Mouse (Mus musculus) liver, embryonic 11.5 days (tissue): Measurements from ENCODE around the gene 1700067K01Rik. TPM values are rescaled to one million over a fixed set of nuclear protein-coding genes. Genes with fewer than 3 reads are reported as not detected.

ENCODE experiments used
- ATAC-seq: fragments of 200-750 bp; cut with Nextera tagmentation; replicated peaks from 2 replicates; pipeline ENCODE4 v1.8.0; 2017; ENCODE audit warnings: moderate number of reproducible peaks, mild to moderate bottlenecking, moderate TSS enrichment, moderate library complexity; ENCODE audit not compliant: low FRiP score
- DNase-seq: peaks from one replicate; pipeline ENCODE4 v3.0.0-alpha.2; 2017; ENCODE audit warnings: low spot score
- H3K27ac ChIP-seq: fragments of 300-500 bp; sonication (generic); 2 replicates; pipeline ENCODE4 v1.5.1; 2014; ENCODE audit warnings: mild to moderate bottlenecking, low read depth, low read length, control low read depth
- H3K27me3 ChIP-seq: fragments of 300-500 bp; sonication (generic); replicated peaks from 2 replicates; pipeline ENCODE4 v1.6.1; 2014; ENCODE audit warnings: low read length, mixed read lengths; ENCODE audit not compliant: control insufficient read depth, insufficient read depth
- H3K36me3 ChIP-seq: fragments of 300-500 bp; sonication (generic); 2 replicates; pipeline ENCODE4 v1.6.1; 2014; ENCODE audit warnings: mild to moderate bottlenecking, low read length, moderate library complexity, mixed read lengths; ENCODE audit not compliant: control insufficient read depth, insufficient read depth
- H3K4me1 ChIP-seq: fragments of 300-500 bp; sonication (generic); replicated peaks from 2 replicates; pipeline ENCODE4 v1.6.1; 2014; ENCODE audit warnings: low read length, mixed read lengths; ENCODE audit not compliant: control insufficient read depth, insufficient read depth
- H3K4me2 ChIP-seq: fragments of 300-500 bp; sonication (generic); 2 replicates; pipeline ENCODE4 v1.6.1; 2014; ENCODE audit warnings: mild to moderate bottlenecking, control low read depth, moderate library complexity
- H3K4me3 ChIP-seq: fragments of 300-500 bp; sonication (generic); 2 replicates; pipeline ENCODE4 v1.5.1; 2014; ENCODE audit warnings: low read depth, low read length, control low read depth
- H3K9ac ChIP-seq: fragments of 300-500 bp; sonication (generic); 2 replicates; pipeline ENCODE4 v1.6.1; 2014; ENCODE audit warnings: low read depth, low read length, control low read depth
- H3K9me3 ChIP-seq: fragments of 300-500 bp; sonication (generic); 2 replicates; pipeline ENCODE4 v1.6.1; 2016; ENCODE audit warnings: low read length, inconsistent platforms, mixed read lengths; ENCODE audit not compliant: control insufficient read depth
- WGBS: fragments of 180-500 bp; shearing (Covaris S2); extraction: QIAGEN DNeasy Blood & Tissue Kit; methylation state at CpG from one replicate; pipeline ENCODE4 v1.1.7; 2014; 5-methylcytosine and 5-hydroxymethylcytosine counted together
- polyA plus RNA-seq: library from polyadenylated mRNA; unstranded; fragments of >200 nt; fragmentation: Nextera tagmentation; extraction: Ambion mirVana; gene quantifications from 2 replicates; pipeline ENCODE4 v1.2.1, GENCODE M21; 2014

The 1700067K01Rik gene
- polyA plus RNA-seq = 0.29 and 1.5 TPM in 2 replicates

DNA sequence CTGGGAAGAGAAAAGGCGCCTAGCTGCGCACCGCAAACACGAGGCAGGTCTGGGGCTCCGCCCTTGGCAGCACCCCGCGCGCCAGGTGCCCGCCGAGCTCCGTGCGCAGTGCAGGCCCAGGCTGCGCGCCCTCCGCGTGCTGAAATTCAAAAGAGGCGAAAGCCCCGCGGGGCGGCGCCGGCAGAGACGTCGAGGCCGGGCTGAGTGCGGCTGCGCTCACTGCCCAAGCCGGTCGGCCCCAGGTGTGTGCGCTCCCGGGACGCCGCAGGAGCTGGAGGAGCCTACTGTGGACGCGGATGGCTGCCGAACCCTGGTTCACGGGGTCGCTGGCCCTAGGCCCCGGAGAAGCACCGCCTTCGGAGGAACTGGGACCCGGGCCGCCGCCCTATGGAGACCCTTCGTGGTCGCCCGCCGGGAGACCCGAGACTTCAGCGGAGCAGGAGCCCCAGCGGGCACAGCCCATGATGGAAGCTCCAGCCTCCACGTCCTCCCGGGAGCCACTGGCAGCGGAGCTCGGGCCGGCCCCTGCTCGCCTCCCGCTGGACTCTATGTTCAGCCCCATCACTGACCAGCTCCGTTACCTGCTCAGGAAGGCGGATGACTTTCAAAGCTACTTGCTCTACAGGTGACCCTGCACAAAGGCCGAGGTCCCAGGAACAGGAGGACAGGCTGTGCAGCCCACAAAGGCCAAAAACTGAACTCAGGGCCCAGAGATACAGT is at the start of gene 1700067K01Rik:
1700067K01Rik (plus strand) TSS at position 222 of the 720 bp plus-strand sequence.
- Histone ChIP-seq H3K27me3 (0 out of 2 replicates have a peak, but pooled peaks cover 2% of the 10 kb centered on the region), H3K9ac (no peak within 1 kb of the TSS; the same call in 1 of the 2 replicates), H3K27ac (no peak within 1 kb of the TSS), H3K4me1 (peaks cover 22% of the 10 kb centered on the region), H3K36me3 (peaks cover 18% of the 10 kb centered on the region), H3K9me3 (no peaks in the 10 kb centered on the region), H3K4me2 (peak within 1 kb of the TSS; percentile 34), H3K4me3 (0 out of 2 replicates have a peak within 1 kb of the TSS, but pooled peaks have one; percentile 12)
- no peak for ATAC-seq
- 57% methylated on average over 61 of the region's 61 CpGs for WGBS
- no peak for DNase-seq

DNA sequence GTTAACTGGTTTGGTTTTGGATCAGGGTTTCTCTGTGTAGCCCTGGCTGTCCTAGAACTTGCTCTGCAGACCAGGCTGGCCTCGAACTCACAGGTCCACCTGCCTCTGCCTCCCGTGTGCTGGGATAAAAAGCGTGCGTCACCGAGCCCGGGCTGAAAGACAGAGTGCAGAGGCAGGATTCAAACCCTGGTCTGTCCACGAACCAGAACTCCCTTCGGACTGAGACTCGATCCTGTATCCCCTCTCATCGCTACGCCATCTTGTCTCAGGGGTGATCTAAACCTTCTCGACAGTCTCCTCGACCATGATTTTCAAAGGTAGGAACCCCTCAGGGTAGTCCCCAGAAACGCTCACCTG is 46.6 kb upstream of the 1700067K01Rik start:
- Histone ChIP-seq H3K4me1 (peaks cover 12% of the 10 kb centered on the region), H3K4me3 (peak overlapping the region; percentile 74), H3K27me3 (no peaks in the 10 kb centered on the region), H3K9ac (peak overlapping the region; percentile 44; the same call in 1 of the 2 replicates), H3K9me3 (no peaks in the 10 kb centered on the region), H3K36me3 (no peaks in the 10 kb centered on the region; the same call in 1 of the 2 replicates), H3K4me2 (peak overlapping the region; percentile 92), H3K27ac (0 out of 2 replicates have a peak overlapping the region, but pooled peaks have one; percentile 35)
- ATAC-seq (no peak), DNase-seq (no peak)
- 2% methylated on average over 14 of the region's 14 CpGs for WGBS

DNA sequence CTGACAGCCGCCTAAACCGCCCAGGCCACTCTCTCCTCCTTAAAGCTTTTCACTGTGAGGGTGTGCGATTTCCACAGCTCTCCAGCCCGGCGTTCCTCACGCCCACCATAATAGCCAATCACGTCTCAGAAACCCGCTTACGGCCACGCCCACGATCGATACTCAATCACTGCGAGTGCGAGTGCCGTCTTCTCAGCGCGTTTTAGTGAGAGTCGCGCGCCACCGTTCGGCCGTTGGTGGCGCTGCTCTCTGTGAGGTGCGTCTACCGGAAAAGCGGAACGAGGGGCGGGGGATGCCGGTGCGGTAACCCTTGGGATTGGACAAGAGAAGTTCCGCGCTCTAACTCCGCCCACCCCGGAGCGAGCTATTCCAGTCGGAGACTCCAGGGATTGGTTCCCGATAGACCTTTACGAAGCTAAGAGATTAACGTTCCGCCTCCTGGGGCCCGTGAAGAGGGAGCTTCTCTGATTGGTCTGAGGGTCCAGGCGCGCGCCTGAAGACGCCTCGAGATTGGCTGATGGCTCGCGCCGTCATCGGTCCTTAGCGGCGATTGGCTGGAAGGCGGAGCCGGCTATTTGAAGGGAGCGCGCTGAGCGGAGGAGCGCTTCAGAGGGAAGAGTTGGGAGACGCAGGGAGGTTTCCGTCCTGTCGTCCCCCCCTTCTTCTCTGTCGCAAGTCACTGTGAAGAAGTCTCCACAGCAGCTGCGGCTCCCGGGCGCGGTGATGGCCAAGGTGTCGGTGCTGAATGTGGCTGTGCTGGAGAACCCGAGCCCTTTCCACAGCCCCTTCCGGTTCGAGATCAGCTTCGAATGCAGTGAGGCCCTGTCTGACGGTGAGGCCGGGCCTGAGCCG is 46.0 kb upstream of the 1700067K01Rik start, which contains the start of the genes Gm10644 and Asf1b:
Gm10644 (minus strand) TSS at position 100 of the 852 bp plus-strand sequence.
Asf1b (plus strand) TSS at position 402 of the 852 bp plus-strand sequence.
- H3K36me3 ChIP-seq = no peaks in the 10 kb centered on the region; the same call in 1 of the 2 replicates
- H3K9me3 ChIP-seq = no peaks in the 10 kb centered on the region
- H3K4me3 ChIP-seq = peak within 1 kb of the TSS; percentile 74
- peak within 1 kb of the TSS; percentile 74 for H3K9ac ChIP-seq
- H3K4me1 ChIP-seq = peaks cover 12% of the 10 kb centered on the region
- no peaks in the 10 kb centered on the region for H3K27me3 ChIP-seq
- peak within 1 kb of the TSS; percentile 92 for H3K4me2 ChIP-seq
- DNase-seq (peak; percentile 96), ATAC-seq (peak; percentile 99)
- WGBS = under 1% methylated on average over 75 of the region's 75 CpGs
- H3K27ac ChIP-seq = peak within 1 kb of the TSS; percentile 62

- Histone ChIP-seq H3K27ac (peak overlapping the region; percentile 62), H3K27me3 (no peaks in the 10 kb centered on the region), H3K9ac (peak overlapping the region; percentile 74), H3K36me3 (no peaks in the 10 kb centered on the region; the same call in 1 of the 2 replicates), H3K4me1 (peaks cover 12% of the 10 kb centered on the region), H3K9me3 (no peaks in the 10 kb centered on the region), H3K4me3 (peak overlapping the region; percentile 74), H3K4me2 (peak overlapping the region; percentile 92)
- ATAC-seq (no peak), DNase-seq (no peak)
- 2% methylated on average over 15 of the region's 15 CpGs for WGBS
These were observed 45.4 kb upstream of the 1700067K01Rik start for GRCm38 (mm10) chr8:83955958-83956218.

- ATAC-seq = no peak
- H3K9me3 ChIP-seq = no peaks in the 10 kb centered on the region
- DNase-seq = no peak
- 0 out of 2 replicates have a peak overlapping the region, but pooled peaks have one; percentile 3 for H3K9ac ChIP-seq
- H3K27me3 ChIP-seq = no peaks in the 10 kb centered on the region
- no peaks in the 10 kb centered on the region; the same call in 1 of the 2 replicates for H3K36me3 ChIP-seq
- 30% methylated on average over 1 of the region's 1 CpGs for WGBS
- H3K4me3 ChIP-seq = peak overlapping the region; percentile 74
- H3K27ac ChIP-seq = no peak overlapping the region
- peak overlapping the region; percentile 92 for H3K4me2 ChIP-seq
- H3K4me1 ChIP-seq = peaks cover 12% of the 10 kb centered on the region
These were observed 44.5 kb upstream of the 1700067K01Rik start for GRCm38 (mm10) chr8:83956789-83957188.

DNA sequence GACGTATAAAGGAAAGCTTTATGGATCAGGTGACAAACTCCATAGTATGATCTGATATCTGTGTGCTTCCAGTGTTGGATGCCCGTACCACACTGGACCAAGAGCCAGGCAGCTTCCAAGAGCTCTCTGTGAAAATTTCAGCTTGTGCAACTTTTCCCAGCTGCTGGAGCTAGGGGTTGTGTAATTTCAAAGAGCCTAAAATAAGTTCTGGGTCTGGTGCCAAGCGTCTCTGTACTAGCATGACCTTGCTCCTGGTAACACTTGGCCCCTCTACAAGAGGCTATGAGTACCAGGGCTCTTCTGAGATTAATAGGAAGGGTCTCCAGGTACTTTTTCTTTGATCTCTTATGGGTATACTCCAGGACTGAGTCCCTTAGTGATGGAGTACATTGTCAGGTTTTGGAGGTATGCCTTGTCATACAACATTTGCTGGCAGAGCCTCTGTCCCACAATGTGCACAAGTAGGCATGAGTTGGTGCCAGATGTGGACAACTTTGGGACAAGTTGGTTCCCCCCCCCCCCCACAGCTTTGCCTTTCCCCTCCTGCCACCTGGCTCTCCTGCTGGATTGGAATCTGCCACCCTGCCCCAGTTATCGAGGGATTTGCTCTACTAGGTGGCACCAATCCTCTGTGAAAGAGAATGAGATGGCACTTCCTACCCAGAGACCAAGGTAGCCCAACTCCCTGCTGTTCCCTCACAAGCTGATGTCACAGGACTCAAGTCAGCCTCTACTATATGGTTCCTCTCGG is 37.1 kb upstream of the 1700067K01Rik start:
- Histone ChIP-seq H3K4me1 (no peaks in the 10 kb centered on the region), H3K9ac (no peak overlapping the region), H3K36me3 (peaks cover 16% of the 10 kb centered on the region), H3K4me2 (no peak overlapping the region), H3K27ac (no peak overlapping the region), H3K27me3 (no peaks in the 10 kb centered on the region), H3K9me3 (no peaks in the 10 kb centered on the region), H3K4me3 (no peak overlapping the region)
- ATAC-seq (no peak), DNase-seq (no peak)
- 84% methylated on average over 5 of the region's 5 CpGs for WGBS

DNA sequence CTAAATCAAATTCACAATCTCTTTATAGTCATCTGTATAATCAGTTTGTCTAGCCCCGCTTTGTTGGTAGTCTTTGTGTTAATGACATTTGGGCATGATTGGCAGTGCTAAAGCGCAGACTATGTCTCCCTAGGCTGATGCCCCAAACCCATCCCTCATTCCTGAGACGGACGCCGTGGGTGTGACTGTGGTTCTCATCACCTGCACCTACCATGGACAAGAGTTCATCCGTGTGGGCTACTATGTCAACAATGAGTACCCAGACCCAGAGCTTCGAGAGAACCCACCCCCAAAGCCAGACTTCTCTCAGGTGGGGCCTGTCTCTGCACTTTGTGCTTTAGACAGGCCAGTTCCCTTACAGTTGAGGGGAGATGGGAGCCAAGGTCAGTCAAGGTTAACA is 33.6 kb upstream of the 1700067K01Rik start:
- no peaks in the 10 kb centered on the region for H3K9me3 ChIP-seq
- no peak overlapping the region for H3K9ac ChIP-seq
- WGBS = 89% methylated on average over 7 of the region's 7 CpGs
- no peaks in the 10 kb centered on the region for H3K27me3 ChIP-seq
- no peak overlapping the region for H3K4me3 ChIP-seq
- no peak overlapping the region for H3K27ac ChIP-seq
- H3K4me1 ChIP-seq = peaks cover 7% of the 10 kb centered on the region
- DNase-seq (no peak), ATAC-seq (no peak)
- peaks cover 18% of the 10 kb centered on the region for H3K36me3 ChIP-seq
- H3K4me2 ChIP-seq = no peak overlapping the region

GRCm38 (mm10) chr8:83971121-83971520 is 30.2 kb upstream of the 1700067K01Rik start:
- 85% methylated on average over 4 of the region's 4 CpGs for WGBS
- H3K9me3 ChIP-seq = no peaks in the 10 kb centered on the region
- no peak overlapping the region; the same call in 1 of the 2 replicates for H3K4me3 ChIP-seq
- no peak for ATAC-seq
- no peak for DNase-seq
- H3K27ac ChIP-seq = no peak overlapping the region; the same call in 1 of the 2 replicates
- H3K4me1 ChIP-seq = peaks cover 13% of the 10 kb centered on the region
- no peak overlapping the region for H3K9ac ChIP-seq
- H3K4me2 ChIP-seq = peak overlapping the region; percentile 1; the same call in 1 of the 2 replicates
- H3K27me3 ChIP-seq = no peaks in the 10 kb centered on the region
- peaks cover 18% of the 10 kb centered on the region for H3K36me3 ChIP-seq
